Mouse (Mus musculus) midbrain, embryonic 15.5 days (tissue): ENCODE data around the gene Hmx1. TPM values are rescaled to one million over a fixed set of nuclear protein-coding genes. Genes with fewer than 3 reads are reported as not detected.

Experiments
- ATAC-seq: fragments of 200-750 bp; cut with Nextera tagmentation; replicated peaks from 2 replicates; pipeline ENCODE4 v1.8.0; 2017; ENCODE audit warnings: moderate TSS enrichment
- H3K27ac ChIP-seq: fragments of 300-500 bp; sonication (generic); 2 replicates; pipeline ENCODE4 v1.5.1; 2015; ENCODE audit warnings: mild to moderate bottlenecking, inconsistent platforms
- H3K27me3 ChIP-seq: fragments of 300-500 bp; sonication (generic); replicated peaks from 2 replicates; pipeline ENCODE4 v1.6.1; 2015; ENCODE audit warnings: inconsistent platforms
- H3K36me3 ChIP-seq: fragments of 300-500 bp; sonication (generic); replicated peaks from 2 replicates; pipeline ENCODE4 v1.6.1; 2015; ENCODE audit warnings: inconsistent platforms
- H3K4me1 ChIP-seq: fragments of 300-500 bp; sonication (generic); 2 replicates; pipeline ENCODE4 v1.6.1; 2015; ENCODE audit warnings: inconsistent platforms
- H3K4me2 ChIP-seq: fragments of 300-500 bp; sonication (generic); 2 replicates; pipeline ENCODE4 v1.6.1; 2015; ENCODE audit warnings: inconsistent platforms, mild to moderate bottlenecking, moderate library complexity
- H3K4me3 ChIP-seq: fragments of 300-500 bp; sonication (generic); 2 replicates; pipeline ENCODE4 v1.5.1; 2015; ENCODE audit warnings: mild to moderate bottlenecking, inconsistent platforms
- H3K9ac ChIP-seq: fragments of 300-500 bp; sonication (generic); 2 replicates; pipeline ENCODE4 v1.6.1; 2015; ENCODE audit warnings: mild to moderate bottlenecking, inconsistent platforms
- H3K9me3 ChIP-seq: fragments of 300-500 bp; sonication (generic); 2 replicates; pipeline ENCODE4 v1.6.1; 2016; ENCODE audit warnings: inconsistent platforms
- WGBS: fragments of 180-500 bp; shearing (Covaris S2); methylation state at CpG from one replicate; pipeline ENCODE4 v1.1.7; 2015; ENCODE audit warnings: mixed read lengths; 5-methylcytosine and 5-hydroxymethylcytosine counted together
- polyA plus RNA-seq: library from polyadenylated mRNA; unstranded; fragments of >200 nt; fragmentation: Nextera tagmentation; extraction: Ambion mirVana; gene quantifications from 2 replicates; pipeline ENCODE4 v1.2.1, GENCODE M21; 2015

Hmx1 gene
- polyA plus RNA-seq, 1 experiment from 2014 or later: not detected

DNA sequence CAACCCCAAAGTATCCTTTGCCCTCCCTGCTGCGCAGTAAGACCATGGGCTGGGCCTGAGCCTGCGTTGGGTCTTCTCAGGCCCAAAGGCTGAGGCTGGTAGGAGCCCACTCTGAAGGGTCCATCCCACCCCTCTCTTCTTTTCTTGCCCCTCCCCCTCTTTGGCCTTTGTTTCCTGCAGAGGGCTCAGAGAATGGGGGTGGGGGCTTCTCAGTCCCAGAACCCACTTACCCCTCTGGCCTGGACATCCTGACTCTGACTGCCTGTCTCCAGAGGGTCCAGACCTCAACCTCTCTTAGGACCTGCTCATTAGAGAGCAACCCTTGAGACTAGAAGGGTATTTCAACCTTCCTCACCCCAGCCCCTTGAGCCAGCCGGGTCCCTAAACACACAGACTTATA is 1.0 kb downstream of the Hmx1 start:
- no peak overlapping the region for H3K4me2 ChIP-seq
- no peak overlapping the region for H3K4me3 ChIP-seq
- WGBS: 13% methylated on average over 3 of the region's 3 CpGs
- H3K27ac ChIP-seq: no peak overlapping the region
- H3K4me1 ChIP-seq: peaks cover 24% of the 10 kb centered on the region
- no peaks in the 10 kb centered on the region for H3K9me3 ChIP-seq
- H3K27me3 ChIP-seq: peaks cover 100% of the 10 kb centered on the region
- ATAC-seq: no peak
- no peak overlapping the region for H3K9ac ChIP-seq
- no peaks in the 10 kb centered on the region for H3K36me3 ChIP-seq

DNA sequence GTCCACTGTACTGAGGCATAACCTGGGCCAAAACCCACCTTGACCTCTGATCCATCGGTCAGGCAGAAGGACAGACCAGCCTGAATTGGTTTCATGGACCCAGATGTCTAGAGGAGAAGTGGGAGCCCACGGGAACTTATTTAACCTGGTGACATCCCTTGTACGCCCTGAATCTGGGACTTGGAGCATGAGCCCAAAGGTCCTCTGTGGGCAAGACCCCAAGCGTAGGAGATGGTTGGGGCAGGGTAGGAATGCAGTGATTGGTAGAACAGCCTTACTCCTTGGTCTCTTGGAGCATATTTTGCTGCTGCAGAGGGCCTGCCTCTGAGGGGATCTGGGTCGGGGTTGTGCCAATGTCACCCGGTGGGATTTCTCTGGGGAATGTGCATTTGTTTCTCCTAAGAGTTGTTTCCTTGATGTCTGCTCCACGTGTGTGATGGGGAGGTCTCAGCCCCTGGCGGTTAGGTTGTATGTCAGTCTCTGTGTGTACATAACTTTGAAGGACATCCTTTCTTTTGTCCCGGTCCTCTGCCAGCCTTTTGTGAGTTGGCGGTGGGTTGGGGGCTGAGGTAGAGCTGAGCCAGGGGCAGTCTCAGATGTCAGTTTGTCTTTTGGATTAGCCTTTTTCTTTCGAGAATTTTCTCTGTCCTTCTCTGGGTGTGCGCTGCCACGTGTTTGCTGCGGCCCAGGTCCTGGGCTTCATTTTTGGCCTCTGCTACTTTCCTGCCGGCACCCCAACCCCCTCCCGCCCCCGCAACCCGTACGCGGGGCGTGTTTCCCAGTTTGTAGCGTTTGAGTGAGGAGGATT is 2.1 kb downstream of the Hmx1 start:
- Histone ChIP-seq H3K4me3 (no peak overlapping the region), H3K9me3 (no peaks in the 10 kb centered on the region), H3K9ac (no peak overlapping the region), H3K4me1 (peaks cover 24% of the 10 kb centered on the region), H3K4me2 (peak overlapping the region; percentile 43; the same call in 1 of the 2 replicates), H3K27me3 (peaks cover 100% of the 10 kb centered on the region), H3K36me3 (no peaks in the 10 kb centered on the region), H3K27ac (no peak overlapping the region)
- 3% methylated on average over 22 of the region's 22 CpGs for WGBS
- ATAC-seq: no peak

DNA sequence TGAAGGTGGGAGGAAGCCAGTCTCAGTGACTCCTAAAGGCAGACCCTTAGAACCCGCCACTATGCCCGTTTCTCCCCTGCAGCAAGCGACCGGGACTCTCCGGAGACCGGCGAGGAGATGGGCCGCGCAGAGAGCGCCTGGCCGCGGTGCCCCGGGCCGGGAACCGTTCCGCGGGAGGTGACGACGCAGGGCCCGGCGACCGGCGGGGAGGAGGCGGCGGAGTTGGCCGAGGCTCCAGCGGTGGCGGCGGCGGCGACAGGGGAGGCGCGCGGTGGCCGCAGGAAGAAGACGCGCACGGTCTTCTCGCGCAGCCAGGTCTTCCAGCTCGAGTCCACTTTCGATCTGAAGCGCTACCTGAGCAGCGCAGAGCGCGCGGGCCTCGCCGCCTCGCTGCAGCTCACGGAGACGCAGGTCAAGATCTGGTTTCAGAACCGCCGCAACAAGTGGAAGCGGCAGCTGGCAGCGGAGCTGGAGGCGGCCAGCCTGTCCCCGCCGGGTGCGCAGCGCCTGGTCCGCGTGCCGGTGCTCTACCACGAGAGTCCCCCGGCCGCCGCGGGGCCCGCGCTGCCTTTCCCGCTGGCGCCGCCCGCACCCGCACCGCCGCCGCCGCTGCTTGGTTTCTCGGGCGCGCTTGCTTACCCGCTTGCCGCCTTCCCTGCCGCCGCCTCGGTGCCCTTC is 2.9 kb downstream of the Hmx1 start:
- Histone ChIP-seq H3K9ac (no peak overlapping the region), H3K27me3 (peaks cover 94% of the 10 kb centered on the region), H3K4me3 (peak overlapping the region; percentile 20), H3K27ac (no peak overlapping the region), H3K9me3 (no peaks in the 10 kb centered on the region), H3K36me3 (no peaks in the 10 kb centered on the region), H3K4me1 (peaks cover 24% of the 10 kb centered on the region), H3K4me2 (peak overlapping the region; percentile 43)
- ATAC-seq: no peak
- under 1% methylated on average over 74 of the region's 88 CpGs for WGBS

DNA sequence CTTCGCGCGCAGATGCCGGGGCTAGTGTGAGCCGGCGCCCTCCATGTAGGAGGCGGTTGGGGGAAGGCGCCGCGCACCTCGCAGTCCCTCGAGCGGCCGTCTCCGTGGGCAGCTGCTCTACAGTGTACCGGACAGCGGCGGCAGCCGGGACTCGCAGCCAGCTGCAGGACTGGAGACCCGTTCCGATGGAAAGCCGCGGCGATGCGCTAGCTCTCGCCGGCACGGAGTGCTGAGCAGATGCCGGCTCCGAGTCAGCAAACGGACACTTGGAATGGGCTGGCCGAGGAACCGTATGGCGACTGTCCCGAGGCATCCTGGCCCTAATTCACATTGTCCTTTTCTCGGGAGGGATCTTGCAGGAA is 3.4 kb downstream of the Hmx1 start:
- H3K4me3 ChIP-seq: peak overlapping the region; percentile 20

DNA sequence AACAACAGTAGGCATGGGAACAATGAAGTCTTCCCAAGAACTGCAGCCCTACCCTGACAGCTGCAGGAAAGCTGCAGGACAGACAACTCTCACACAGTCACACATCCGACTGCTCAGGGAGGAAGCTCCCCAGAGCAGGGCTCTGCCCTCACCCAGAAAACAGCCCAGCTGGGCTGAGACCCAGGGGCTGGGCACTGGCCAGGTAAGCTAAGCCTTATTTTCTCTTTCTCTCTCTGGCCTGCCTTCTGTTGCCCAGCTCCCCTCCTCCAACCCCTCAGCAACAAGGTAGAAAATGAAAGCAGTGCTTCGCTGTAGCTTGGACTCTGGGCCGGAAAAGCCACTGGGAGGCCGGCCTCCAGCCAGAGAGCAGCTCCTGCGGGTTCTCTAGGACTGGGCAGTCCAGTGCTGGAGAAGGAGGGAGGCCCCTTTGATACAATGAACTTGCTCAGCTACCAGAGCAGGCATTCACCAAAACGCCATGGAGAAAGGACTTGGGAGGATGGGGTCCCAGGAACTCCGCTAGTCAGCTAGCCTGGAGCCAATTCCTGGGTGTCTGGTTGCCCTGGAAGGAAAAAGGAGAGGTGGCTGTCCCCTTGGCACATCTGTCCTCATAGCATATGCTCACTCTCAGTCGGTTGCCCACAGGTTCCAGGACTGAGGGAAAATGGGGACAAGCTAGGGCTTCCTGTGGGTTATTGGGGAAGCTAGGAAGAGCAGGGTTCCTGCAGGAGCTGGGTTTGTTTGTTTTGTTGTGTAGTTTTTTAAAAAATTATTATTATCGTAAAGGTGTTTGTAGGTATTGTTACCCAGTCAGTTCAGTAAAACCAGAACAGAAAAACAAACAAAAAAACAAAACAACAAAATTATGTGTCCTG is 6.9 kb downstream of the Hmx1 start:
- Histone ChIP-seq H3K4me3 (no peak overlapping the region), H3K27me3 (peaks cover 91% of the 10 kb centered on the region), H3K9ac (no peak overlapping the region), H3K4me1 (peaks cover 26% of the 10 kb centered on the region), H3K27ac (no peak overlapping the region), H3K9me3 (no peaks in the 10 kb centered on the region), H3K4me2 (no peak overlapping the region), H3K36me3 (no peaks in the 10 kb centered on the region)
- WGBS: 3% methylated on average over 9 of the region's 9 CpGs
- ATAC-seq: no peak

More for the DNA sequence above, 3.4 kb downstream of the Hmx1 start:
- Histone ChIP-seq H3K9ac (no peak overlapping the region), H3K27me3 (peaks cover 94% of the 10 kb centered on the region), H3K27ac (no peak overlapping the region), H3K36me3 (no peaks in the 10 kb centered on the region), H3K9me3 (no peaks in the 10 kb centered on the region), H3K4me2 (peak overlapping the region; percentile 43), H3K4me1 (peaks cover 29% of the 10 kb centered on the region)
- under 1% methylated on average over 37 of the region's 37 CpGs for WGBS
- no peak for ATAC-seq

DNA sequence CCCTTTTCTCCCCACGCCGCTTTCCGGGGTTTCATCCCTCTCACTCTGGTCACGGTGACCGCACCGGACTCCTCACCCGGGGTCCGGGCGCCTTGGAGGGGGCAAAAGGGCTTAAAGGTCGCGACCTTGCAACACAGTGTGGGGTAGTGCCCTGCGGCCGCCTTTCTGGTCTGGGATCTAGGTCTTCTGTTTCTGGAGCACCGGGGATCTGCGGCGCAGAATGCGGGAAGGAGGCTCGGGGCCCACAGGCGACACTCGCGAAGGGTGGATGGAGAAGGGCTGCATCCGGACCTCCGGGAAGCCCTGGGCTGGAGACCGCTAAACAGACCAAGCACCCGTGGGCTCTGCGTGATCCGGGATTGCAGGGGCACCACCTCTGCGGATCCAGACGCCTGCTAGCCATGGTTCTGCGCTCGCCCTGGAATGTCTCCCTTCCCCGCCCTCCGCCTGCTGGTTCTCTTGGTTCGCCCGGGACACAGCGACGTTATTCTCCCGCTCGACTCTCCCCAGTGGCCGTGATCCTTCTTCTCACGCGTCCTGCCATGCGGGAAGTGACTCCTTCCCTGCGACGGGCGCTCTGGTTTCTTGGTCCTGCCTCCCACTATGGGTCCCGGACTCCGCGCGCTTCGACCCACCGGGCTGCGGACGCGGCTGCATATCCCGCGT is 8.2 kb downstream of the Hmx1 start:
- no peak for ATAC-seq
- Histone ChIP-seq H3K9me3 (no peaks in the 10 kb centered on the region), H3K4me1 (peaks cover 18% of the 10 kb centered on the region), H3K27me3 (peaks cover 91% of the 10 kb centered on the region), H3K4me2 (no peak overlapping the region), H3K4me3 (no peak overlapping the region), H3K27ac (no peak overlapping the region), H3K36me3 (no peaks in the 10 kb centered on the region), H3K9ac (no peak overlapping the region)
- WGBS: under 1% methylated on average over 57 of the region's 57 CpGs

DNA sequence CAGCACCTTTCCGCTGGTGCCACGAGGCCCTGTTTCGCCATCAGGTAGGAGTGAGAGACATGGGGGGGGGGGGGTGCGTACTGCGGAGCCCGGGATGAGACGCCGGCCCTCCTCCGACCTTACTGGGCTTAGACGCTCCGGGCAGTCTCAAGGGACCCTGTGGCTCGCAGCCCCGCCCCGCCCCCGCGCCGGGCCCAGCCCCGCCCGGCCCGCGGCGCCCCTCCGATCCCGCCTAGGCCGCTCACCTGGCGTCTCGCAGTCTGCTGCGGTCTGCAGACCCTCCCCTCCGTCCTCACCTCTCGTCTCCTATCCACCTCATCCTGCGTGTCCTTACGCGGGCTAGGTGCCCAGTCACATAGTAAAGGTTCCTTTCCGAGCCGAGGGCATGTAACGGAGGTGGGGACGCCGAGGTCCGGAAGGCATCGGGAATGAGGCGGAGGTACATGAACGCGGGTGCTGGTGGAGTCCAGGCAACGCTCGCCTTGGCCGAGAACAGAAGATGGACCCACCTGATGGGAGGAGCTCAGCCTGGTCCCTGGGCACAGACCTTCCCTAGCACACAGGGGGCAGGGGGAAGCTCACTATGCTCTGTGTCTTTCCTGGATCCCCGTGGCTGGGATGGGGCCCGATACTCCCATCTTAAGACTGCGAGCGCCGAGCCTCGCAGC is 8.9 kb downstream of the Hmx1 start:
- H3K9ac ChIP-seq: no peak overlapping the region
- H3K4me3 ChIP-seq: no peak overlapping the region
- ATAC-seq: 0 out of 2 replicates have a peak, but pooled peaks have one; percentile 14
- H3K27me3 ChIP-seq: peaks cover 91% of the 10 kb centered on the region
- no peaks in the 10 kb centered on the region for H3K9me3 ChIP-seq
- peaks cover 15% of the 10 kb centered on the region; the same call in 1 of the 2 replicates for H3K4me1 ChIP-seq
- no peaks in the 10 kb centered on the region for H3K36me3 ChIP-seq
- WGBS: under 1% methylated on average over 51 of the region's 52 CpGs
- H3K4me2 ChIP-seq: no peak overlapping the region
- no peak overlapping the region for H3K27ac ChIP-seq

DNA sequence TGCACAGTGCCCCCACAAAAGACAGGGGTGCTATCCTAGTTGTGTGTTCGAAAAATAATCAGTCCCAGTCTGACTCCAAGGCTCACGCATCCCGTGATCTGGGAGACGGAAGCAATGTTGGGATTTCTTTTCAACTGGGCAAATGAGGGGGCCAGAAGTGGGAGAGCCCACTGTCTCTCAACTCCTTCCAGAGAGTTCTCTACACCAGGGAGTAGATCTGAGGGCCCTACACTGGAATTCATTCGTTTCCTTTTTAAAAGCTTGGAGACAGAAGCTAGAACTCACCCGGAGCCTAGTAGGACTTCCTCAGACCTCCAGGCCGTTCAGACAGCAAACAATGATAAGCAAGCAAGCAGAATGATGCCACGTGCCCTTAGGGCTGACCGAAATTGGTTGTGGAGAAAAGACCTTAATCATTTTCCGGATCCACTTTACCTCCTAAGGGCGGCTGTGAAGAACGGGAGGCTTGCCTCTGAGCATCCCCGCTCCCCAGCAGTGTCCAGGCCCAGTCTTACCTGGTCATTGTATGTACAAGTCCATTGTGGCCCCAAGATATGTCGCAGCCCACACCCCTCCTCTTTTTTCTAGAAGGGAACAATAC is 9.5 kb downstream of the Hmx1 start:
- no peak overlapping the region for H3K4me3 ChIP-seq
- no peak overlapping the region for H3K9ac ChIP-seq
- H3K9me3 ChIP-seq: no peaks in the 10 kb centered on the region
- peaks cover 91% of the 10 kb centered on the region for H3K27me3 ChIP-seq
- H3K4me1 ChIP-seq: peaks cover 15% of the 10 kb centered on the region; the same call in 1 of the 2 replicates
- H3K4me2 ChIP-seq: no peak overlapping the region
- no peak overlapping the region for H3K27ac ChIP-seq
- H3K36me3 ChIP-seq: no peaks in the 10 kb centered on the region
- ATAC-seq: no peak
- WGBS: under 1% methylated on average over 14 of the region's 14 CpGs

DNA sequence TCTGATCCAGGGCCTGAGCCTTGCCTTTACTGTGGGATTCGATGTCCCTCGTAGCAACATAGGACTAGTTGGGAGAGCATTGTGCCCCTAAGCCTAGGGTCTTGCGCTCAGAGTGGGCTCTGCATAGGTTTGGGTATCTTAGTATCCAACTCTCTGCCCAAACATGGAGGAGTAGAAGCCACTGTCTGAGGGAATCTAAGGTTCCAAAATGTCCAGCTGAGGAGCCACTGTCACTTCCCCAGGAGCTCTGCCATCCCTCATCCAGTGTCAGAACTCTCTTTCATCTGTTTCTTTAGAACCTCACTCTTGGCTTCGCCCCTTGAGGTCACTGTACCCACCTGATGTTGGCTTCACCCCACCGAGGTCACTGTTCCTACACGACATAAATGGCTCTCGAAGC is 10.2 kb downstream of the Hmx1 start:
- Histone ChIP-seq H3K4me3 (no peak overlapping the region), H3K4me1 (peaks cover 15% of the 10 kb centered on the region; the same call in 1 of the 2 replicates), H3K27me3 (peaks cover 90% of the 10 kb centered on the region), H3K9ac (no peak overlapping the region), H3K4me2 (no peak overlapping the region), H3K27ac (no peak overlapping the region), H3K9me3 (no peaks in the 10 kb centered on the region), H3K36me3 (no peaks in the 10 kb centered on the region)
- ATAC-seq: no peak
- WGBS: 3% methylated on average over 7 of the region's 7 CpGs

DNA sequence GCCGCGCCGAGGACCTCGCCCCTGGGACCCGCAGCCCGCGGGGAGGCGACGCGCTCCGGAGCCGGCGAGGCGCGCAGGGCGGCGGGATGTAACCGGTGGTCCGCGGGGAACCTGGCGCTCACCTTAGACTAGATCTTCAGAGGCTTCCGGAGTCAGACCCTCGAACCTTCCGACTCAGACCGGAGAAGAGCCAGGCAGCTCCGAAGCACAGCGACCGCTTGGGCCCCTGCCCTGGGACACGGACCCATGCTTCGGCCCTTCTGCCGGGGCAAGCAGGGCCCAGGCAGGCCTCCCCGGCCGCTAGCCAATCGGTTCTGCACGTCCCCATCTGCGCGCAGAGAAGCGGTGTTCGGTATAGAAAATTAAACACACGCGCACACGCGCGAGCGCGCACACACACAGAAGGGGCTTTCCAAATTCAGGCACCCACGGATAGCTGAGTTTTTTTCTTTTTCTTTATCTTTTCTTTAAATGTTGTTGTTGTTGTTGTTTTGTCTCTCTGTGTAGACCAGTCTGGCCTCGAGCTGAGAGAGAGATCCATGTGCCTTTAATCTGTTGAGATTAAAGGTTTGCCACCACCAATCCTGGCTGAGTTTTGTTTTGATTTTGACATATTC is 10.9 kb downstream of the Hmx1 start:
- under 1% methylated on average over 48 of the region's 48 CpGs for WGBS
- Histone ChIP-seq H3K9me3 (no peaks in the 10 kb centered on the region), H3K4me2 (0 out of 2 replicates have a peak overlapping the region, but pooled peaks have one; percentile 5), H3K27ac (no peak overlapping the region), H3K4me3 (no peak overlapping the region), H3K4me1 (peaks cover 15% of the 10 kb centered on the region; the same call in 1 of the 2 replicates), H3K27me3 (peaks cover 89% of the 10 kb centered on the region), H3K9ac (no peak overlapping the region), H3K36me3 (no peaks in the 10 kb centered on the region)
- no peak for ATAC-seq

DNA sequence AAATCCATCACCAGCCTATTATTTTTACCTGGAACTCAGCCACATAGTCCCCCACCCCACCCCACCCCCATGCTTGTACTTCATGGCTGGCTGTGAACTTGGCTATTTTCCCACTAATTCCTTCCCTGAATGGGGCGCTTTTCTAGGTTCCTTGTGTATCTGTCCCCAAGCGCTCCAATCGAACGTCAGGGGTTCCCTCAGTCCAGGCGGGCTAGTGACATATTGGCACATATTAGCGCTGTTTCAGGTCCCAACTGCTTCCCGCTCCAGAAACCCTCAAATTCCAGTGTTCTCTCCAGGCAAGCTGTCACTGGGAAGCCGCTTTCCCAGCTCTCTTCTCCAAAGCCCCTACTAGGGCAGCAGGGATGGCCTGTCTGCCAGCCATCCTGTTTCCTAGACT is 12.3 kb downstream of the Hmx1 start:
- ATAC-seq: no peak
- Histone ChIP-seq H3K27ac (no peak overlapping the region), H3K9ac (no peak overlapping the region), H3K4me2 (no peak overlapping the region), H3K27me3 (peaks cover 75% of the 10 kb centered on the region), H3K4me3 (no peak overlapping the region), H3K36me3 (no peaks in the 10 kb centered on the region), H3K9me3 (no peaks in the 10 kb centered on the region), H3K4me1 (peaks cover 15% of the 10 kb centered on the region; the same call in 1 of the 2 replicates)
- WGBS: 6% methylated on average over 8 of the region's 8 CpGs
